Mouse (Mus musculus): Measurements from ENCODE around the gene Dus3l. TPM values are rescaled to one million over a fixed set of nuclear protein-coding genes. Genes with fewer than 3 reads are reported as not detected.
A peak's percentile ranks its signal among the peaks of the same experiment; 100 is the strongest.

Dus3l gene
- 12.5 and 14.4 TPM in 2 replicates for polyA plus RNA-seq (2015; fragmentation: Nextera tagmentation; extraction: Ambion mirVana)

GRCm38 (mm10) chr17:56764474-56765354, at the start of gene Dus3l:
Gene Dus3l (plus strand): TSS chr17:56764757.
- Histone ChIP-seq H3K4me1 (replicated peaks) (peaks cover 52% of the 10 kb centered on the region), H3K4me3 (replicated peaks) (peak within 1 kb of the TSS; percentile 80), H3K36me3 (replicated peaks) (peaks cover 32% of the 10 kb centered on the region), H3K27me3 (peaks cover 7% of the 10 kb centered on the region; the same call in 1 of the 2 replicates), H3K9ac (peak within 1 kb of the TSS; percentile 85), H3K9me3 (replicated peaks) (no peaks in the 10 kb centered on the region), H3K27ac (replicated peaks) (peak within 1 kb of the TSS; percentile 96), H3K4me2 (peak within 1 kb of the TSS; percentile 96)
- under 1% methylated on average over 58 of the region's 58 CpGs for WGBS (ENCODE audit: insufficient replicate concordance)
- peak; percentile 72 for ATAC-seq (ENCODE audit: insufficient read depth)

- ATAC-seq (ENCODE audit: insufficient read depth): no peak
- Histone ChIP-seq H3K4me3 (replicated peaks) (no peak overlapping the region), H3K4me2 (no peak overlapping the region), H3K27me3 (no peaks in the 10 kb centered on the region), H3K9ac (no peak overlapping the region), H3K4me1 (replicated peaks) (peaks cover 42% of the 10 kb centered on the region), H3K27ac (replicated peaks) (no peak overlapping the region), H3K36me3 (replicated peaks) (peaks cover 28% of the 10 kb centered on the region), H3K9me3 (replicated peaks) (no peaks in the 10 kb centered on the region)
- 55% methylated on average over 11 of the region's 11 CpGs for WGBS (ENCODE audit: insufficient replicate concordance)
Observed at GRCm38 (mm10) chr17:56715360-56715759, 49.2 kb upstream of the Dus3l start.

DNA sequence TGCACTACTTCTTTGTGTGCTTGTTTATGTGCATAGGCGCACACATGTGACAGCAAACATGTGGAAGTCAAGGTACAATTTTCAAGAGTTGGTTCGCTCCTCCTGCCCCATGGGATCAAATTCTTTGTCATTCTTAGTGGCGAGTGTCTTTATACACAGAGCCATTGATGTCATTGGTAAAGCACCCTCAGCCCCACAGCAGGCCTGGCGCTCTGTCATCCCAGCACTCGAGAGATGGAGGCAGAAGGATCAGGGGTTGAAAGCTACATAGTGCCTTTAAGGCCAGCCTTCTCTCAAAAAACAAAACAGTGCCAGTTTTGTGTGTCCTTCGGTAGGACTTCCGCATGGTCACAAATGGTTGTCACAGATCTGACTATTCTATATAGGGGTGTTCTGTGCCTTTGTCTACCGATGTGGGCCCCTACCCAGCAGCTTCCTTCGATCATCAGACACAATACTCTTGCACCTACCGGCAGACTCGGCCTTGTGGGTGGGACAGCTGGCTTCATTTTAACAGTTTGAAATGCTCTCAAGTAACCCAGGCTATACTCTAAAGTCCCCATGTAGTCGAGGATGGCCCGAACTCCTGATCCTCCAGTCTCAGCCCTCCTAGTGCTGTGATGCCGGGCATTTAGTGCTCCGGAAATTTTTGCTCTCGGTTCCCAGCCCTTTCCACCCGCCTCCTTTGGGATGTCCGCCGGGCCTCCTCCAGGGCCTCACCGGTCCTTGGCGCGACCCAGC, 48.5 kb upstream of the Dus3l start:
- peak overlapping the region; percentile 69 for H3K27ac ChIP-seq (replicated peaks)
- H3K27me3 ChIP-seq: no peaks in the 10 kb centered on the region
- peak overlapping the region; percentile 59 for H3K9ac ChIP-seq
- H3K4me1 ChIP-seq (replicated peaks): peaks cover 42% of the 10 kb centered on the region
- H3K4me3 ChIP-seq (replicated peaks): peak overlapping the region; percentile 84
- peaks cover 23% of the 10 kb centered on the region for H3K36me3 ChIP-seq (replicated peaks)
- no peaks in the 10 kb centered on the region for H3K9me3 ChIP-seq (replicated peaks)
- ATAC-seq (ENCODE audit: insufficient read depth): no peak
- H3K4me2 ChIP-seq: peak overlapping the region; percentile 95
- WGBS (ENCODE audit: insufficient replicate concordance): 26% methylated on average over 22 of the region's 22 CpGs

GRCm38 (mm10) chr17:56716655-56717362, 47.7 kb upstream of the Dus3l start:
- Histone ChIP-seq H3K27me3 (no peaks in the 10 kb centered on the region), H3K4me3 (replicated peaks) (peak overlapping the region; percentile 84), H3K27ac (replicated peaks) (peak overlapping the region; percentile 87), H3K4me1 (replicated peaks) (peaks cover 42% of the 10 kb centered on the region), H3K9me3 (replicated peaks) (no peaks in the 10 kb centered on the region), H3K9ac (peak overlapping the region; percentile 91), H3K36me3 (replicated peaks) (peaks cover 23% of the 10 kb centered on the region), H3K4me2 (peak overlapping the region; percentile 95)
- ATAC-seq (ENCODE audit: insufficient read depth): peak; percentile 87
- WGBS (ENCODE audit: insufficient replicate concordance): under 1% methylated on average over 55 of the region's 55 CpGs

GRCm38 (mm10) chr17:56717363-56718058, 47.0 kb upstream of the Dus3l start, which contains the start of the genes Ndufa11 and Vmac:
Gene Ndufa11 (plus strand): TSS chr17:56717767.
Gene Vmac (minus strand): TSS chr17:56718022.
- Histone ChIP-seq H3K4me3 (replicated peaks) (peak within 1 kb of the TSS; percentile 84), H3K36me3 (replicated peaks) (peaks cover 23% of the 10 kb centered on the region), H3K4me2 (peak within 1 kb of the TSS; percentile 95), H3K9ac (peak within 1 kb of the TSS; percentile 91), H3K27ac (replicated peaks) (peak within 1 kb of the TSS; percentile 87), H3K27me3 (no peaks in the 10 kb centered on the region), H3K4me1 (replicated peaks) (peaks cover 42% of the 10 kb centered on the region), H3K9me3 (replicated peaks) (no peaks in the 10 kb centered on the region)
- WGBS (ENCODE audit: insufficient replicate concordance): under 1% methylated on average over 59 of the region's 59 CpGs
- peak; percentile 73 for ATAC-seq (ENCODE audit: insufficient read depth)

DNA sequence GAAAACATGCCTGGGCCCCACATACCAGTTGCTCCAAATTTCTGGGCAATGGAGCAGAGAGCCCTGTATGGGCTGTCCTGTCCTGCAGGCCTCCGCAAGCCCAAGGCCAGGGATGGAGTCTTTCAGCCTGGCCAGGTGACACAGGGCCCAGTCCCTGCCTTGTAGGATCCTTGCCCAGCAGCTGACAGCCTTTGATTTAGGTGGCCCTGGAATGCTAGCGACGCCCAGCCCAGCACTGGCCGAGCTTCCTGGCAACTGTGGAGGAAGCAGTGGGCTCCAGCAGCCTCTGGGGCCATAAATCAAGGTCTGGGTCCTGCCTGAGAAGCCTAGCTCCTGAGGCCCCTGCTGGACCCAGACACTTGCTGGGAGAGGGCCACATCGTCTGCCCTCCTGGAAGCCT, 42.1 kb upstream of the Dus3l start:
- no peak overlapping the region for H3K9ac ChIP-seq
- no peak overlapping the region for H3K4me2 ChIP-seq
- H3K27me3 ChIP-seq: peaks cover 11% of the 10 kb centered on the region; the same call in 1 of the 2 replicates
- peaks cover 24% of the 10 kb centered on the region for H3K4me1 ChIP-seq (replicated peaks)
- no peak overlapping the region for H3K4me3 ChIP-seq (replicated peaks)
- no peak overlapping the region for H3K27ac ChIP-seq (replicated peaks)
- no peaks in the 10 kb centered on the region for H3K9me3 ChIP-seq (replicated peaks)
- ATAC-seq (ENCODE audit: insufficient read depth): no peak
- 77% methylated on average over 5 of the region's 5 CpGs for WGBS (ENCODE audit: insufficient replicate concordance)
- peaks cover 23% of the 10 kb centered on the region for H3K36me3 ChIP-seq (replicated peaks)

DNA sequence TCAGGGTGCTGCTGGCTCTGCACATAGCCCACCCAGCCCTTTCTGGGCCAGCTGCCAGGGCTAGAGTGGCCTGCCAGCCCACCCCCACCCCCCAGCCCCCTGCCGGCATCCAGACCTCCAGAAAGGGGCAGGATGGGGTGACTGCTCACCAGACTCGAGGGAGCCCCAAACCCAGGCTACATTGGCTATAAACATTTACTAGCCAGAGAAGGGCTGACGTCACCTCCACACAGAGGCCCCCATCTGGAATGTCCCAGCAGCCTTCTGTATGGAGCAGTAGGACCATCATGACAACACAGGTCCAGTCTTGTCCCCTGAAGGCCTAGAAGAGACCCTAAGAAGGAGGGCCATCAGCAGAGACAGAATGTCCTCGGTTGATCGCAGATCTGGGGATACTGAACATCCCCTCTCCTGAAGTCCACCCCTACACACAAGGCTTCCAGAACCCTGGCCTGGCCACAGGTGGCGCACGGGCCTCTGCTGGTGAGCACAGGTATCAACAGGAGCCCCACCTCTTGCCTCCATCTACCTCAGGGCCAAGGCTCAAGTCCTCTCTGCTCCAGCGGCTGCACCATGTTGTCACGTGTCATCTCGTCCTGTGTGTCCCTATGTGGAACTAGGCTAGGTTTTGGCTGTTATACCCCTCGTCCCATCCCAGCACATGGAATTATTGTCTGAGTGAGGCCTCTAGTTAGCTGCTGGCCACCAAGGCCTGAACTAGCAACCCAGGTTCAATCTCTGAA, 41.0 kb upstream of the Dus3l start:
- H3K9me3 ChIP-seq (replicated peaks): no peaks in the 10 kb centered on the region
- H3K4me1 ChIP-seq (replicated peaks): peaks cover 28% of the 10 kb centered on the region
- no peak overlapping the region for H3K4me3 ChIP-seq (replicated peaks)
- 81% methylated on average over 11 of the region's 11 CpGs for WGBS (ENCODE audit: insufficient replicate concordance)
- H3K27ac ChIP-seq (replicated peaks): no peak overlapping the region
- no peak overlapping the region for H3K4me2 ChIP-seq
- H3K36me3 ChIP-seq (replicated peaks): peaks cover 23% of the 10 kb centered on the region
- no peak overlapping the region for H3K9ac ChIP-seq
- peaks cover 17% of the 10 kb centered on the region for H3K27me3 ChIP-seq
- no peak for ATAC-seq (ENCODE audit: insufficient read depth)

GRCm38 (mm10) chr17:56727029-56727649, 37.4 kb upstream of the Dus3l start:
- 27% methylated on average over 7 of the region's 7 CpGs for WGBS (ENCODE audit: insufficient replicate concordance)
- no peak overlapping the region for H3K4me3 ChIP-seq (replicated peaks)
- peaks cover 13% of the 10 kb centered on the region for H3K4me1 ChIP-seq (replicated peaks)
- peaks cover 46% of the 10 kb centered on the region for H3K27me3 ChIP-seq
- 0 out of 2 replicates have a peak overlapping the region, but pooled peaks have one; percentile 21 for H3K4me2 ChIP-seq
- peaks cover 11% of the 10 kb centered on the region for H3K36me3 ChIP-seq (replicated peaks)
- H3K9ac ChIP-seq: no peak overlapping the region
- H3K27ac ChIP-seq (replicated peaks): no peak overlapping the region
- ATAC-seq (ENCODE audit: insufficient read depth): no peak
- no peaks in the 10 kb centered on the region for H3K9me3 ChIP-seq (replicated peaks)

GRCm38 (mm10) chr17:56727659-56728058, 36.9 kb upstream of the Dus3l start:
- H3K9me3 ChIP-seq (replicated peaks): no peaks in the 10 kb centered on the region
- peak overlapping the region; percentile 21 for H3K4me2 ChIP-seq
- peaks cover 51% of the 10 kb centered on the region for H3K27me3 ChIP-seq
- no peak overlapping the region for H3K4me3 ChIP-seq (replicated peaks)
- WGBS (ENCODE audit: insufficient replicate concordance): 12% methylated on average over 12 of the region's 12 CpGs
- ATAC-seq (ENCODE audit: insufficient read depth): no peak
- H3K9ac ChIP-seq: no peak overlapping the region
- peaks cover 6% of the 10 kb centered on the region for H3K36me3 ChIP-seq (replicated peaks)
- H3K4me1 ChIP-seq (replicated peaks): peaks cover 13% of the 10 kb centered on the region
- H3K27ac ChIP-seq (replicated peaks): no peak overlapping the region

Data from liver, embryonic 15.5 days (tissue).